Mouse (Mus musculus): Measurements from ENCODE around the gene Elf1. TPM values are rescaled to one million over a fixed set of nuclear protein-coding genes. Genes with fewer than 3 reads are reported as not detected.

The Elf1 gene
- total RNA-seq, 4 experiments from 2014 or later = 9.9 to 12.5 (median 12.0) TPM

GRCm38 (mm10) chr14:79573482-79574191 is 92.6 kb downstream of the Elf1 start:
- no peak for DNase-seq (ENCODE audit: low spot score)

GRCm38 (mm10) chr14:79574361-79574760 is 93.4 kb downstream of the Elf1 start:
- no peak for DNase-seq (ENCODE audit: low spot score)

- no peak for DNase-seq (ENCODE audit: low spot score)
These were observed 102.7 kb downstream of the Elf1 start for GRCm38 (mm10) chr14:79583526-79584245.

GRCm38 (mm10) chr14:79586499-79587138 is 105.6 kb downstream of the Elf1 start:
- DNase-seq (ENCODE audit: low spot score) = peak; percentile 7

- DNase-seq (ENCODE audit: low spot score) = peak; percentile 94
These were observed 106.3 kb downstream of the Elf1 start, which contains the start of gene Sugt1 for GRCm38 (mm10) chr14:79587139-79587851. Sugt1 (plus strand) TSS chr14:79587691.

- DNase-seq (ENCODE audit: low spot score) = no peak
These were observed 106.8 kb downstream of the Elf1 start for GRCm38 (mm10) chr14:79587852-79588229.

GRCm38 (mm10) chr14:79588534-79588951 is 107.5 kb downstream of the Elf1 start:
- DNase-seq (ENCODE audit: low spot score) = no peak

GRCm38 (mm10) chr14:79589401-79589800 is 108.4 kb downstream of the Elf1 start:
- no peak for DNase-seq (ENCODE audit: low spot score)

GRCm38 (mm10) chr14:79590916-79591315 is 109.9 kb downstream of the Elf1 start:
- DNase-seq (ENCODE audit: low spot score) = no peak

GRCm38 (mm10) chr14:79591611-79592010 is 110.6 kb downstream of the Elf1 start:
- DNase-seq (ENCODE audit: low spot score) = no peak

GRCm38 (mm10) chr14:79594069-79594468 is 113.1 kb downstream of the Elf1 start:
- no peak for DNase-seq (ENCODE audit: low spot score)

- no peak for DNase-seq (ENCODE audit: low spot score)
These were observed 115.6 kb downstream of the Elf1 start for GRCm38 (mm10) chr14:79596602-79597001.

- DNase-seq (ENCODE audit: low spot score) = peak; percentile 26
These were observed 124.9 kb downstream of the Elf1 start for GRCm38 (mm10) chr14:79605881-79606280.

- DNase-seq (ENCODE audit: low spot score) = no peak
These were observed 125.4 kb downstream of the Elf1 start for GRCm38 (mm10) chr14:79606392-79606791.

GRCm38 (mm10) chr14:79606867-79607266 is 125.9 kb downstream of the Elf1 start:
- DNase-seq (ENCODE audit: low spot score) = no peak

GRCm38 (mm10) chr14:79607352-79607751 is 126.4 kb downstream of the Elf1 start:
- DNase-seq (ENCODE audit: low spot score) = no peak

GRCm38 (mm10) chr14:79608286-79608685 is 127.3 kb downstream of the Elf1 start:
- DNase-seq (ENCODE audit: low spot score) = no peak

- peak; percentile 31 for DNase-seq (ENCODE audit: low spot score)
These were observed 136.3 kb downstream of the Elf1 start for GRCm38 (mm10) chr14:79617121-79617828.

GRCm38 (mm10) chr14:79619802-79620201 is 138.8 kb downstream of the Elf1 start:
- DNase-seq (ENCODE audit: low spot score) = no peak

GRCm38 (mm10) chr14:79621143-79621542 is 140.1 kb downstream of the Elf1 start:
- peak; percentile 6 for DNase-seq (ENCODE audit: low spot score)
